Mouse (Mus musculus): ENCODE results near the gene Arhgdib.

The Arhgdib gene

DNA sequence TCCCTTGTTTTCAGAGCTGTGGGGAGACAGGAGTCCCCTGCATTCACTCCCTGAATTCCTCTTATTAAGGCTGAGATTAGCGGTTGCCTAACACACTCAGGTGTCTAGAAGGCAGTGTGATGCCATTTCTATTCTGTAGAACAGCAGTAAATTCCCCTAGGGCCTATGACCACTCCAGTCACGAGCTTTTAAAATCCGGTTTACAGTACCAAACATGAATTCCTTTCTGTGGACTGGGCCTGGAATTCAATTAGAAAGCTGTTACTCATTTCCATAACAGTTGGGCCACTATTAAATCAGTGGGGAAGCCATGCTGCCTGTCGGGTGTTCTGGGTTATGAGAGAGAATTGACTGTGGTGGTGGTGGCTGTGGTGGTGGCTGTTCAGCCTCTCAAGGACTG lies 6.0 kb upstream of the Arhgdib start:
- DNase-seq, result no peak

DNA sequence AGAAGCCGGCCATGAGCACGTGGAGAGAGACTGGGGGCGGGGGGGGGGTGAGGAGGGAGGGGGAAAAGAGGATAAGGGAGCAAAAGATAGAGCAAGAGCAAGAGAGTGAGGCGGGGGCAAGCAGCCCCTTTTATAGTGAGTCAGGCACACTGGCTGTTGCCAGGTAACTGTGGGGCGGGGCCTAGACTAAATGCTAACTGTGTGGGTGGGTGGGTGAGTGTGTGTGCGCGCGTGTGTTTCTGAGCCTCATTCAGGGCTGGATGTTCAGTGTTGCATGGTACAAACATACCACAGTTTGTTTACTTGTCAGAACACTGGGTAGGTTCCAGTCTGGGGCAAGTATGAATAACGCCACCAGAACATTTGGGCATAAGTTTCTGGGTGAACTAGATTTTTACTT lies 5.2 kb upstream of the Arhgdib start:
- no peak for DNase-seq

DNA sequence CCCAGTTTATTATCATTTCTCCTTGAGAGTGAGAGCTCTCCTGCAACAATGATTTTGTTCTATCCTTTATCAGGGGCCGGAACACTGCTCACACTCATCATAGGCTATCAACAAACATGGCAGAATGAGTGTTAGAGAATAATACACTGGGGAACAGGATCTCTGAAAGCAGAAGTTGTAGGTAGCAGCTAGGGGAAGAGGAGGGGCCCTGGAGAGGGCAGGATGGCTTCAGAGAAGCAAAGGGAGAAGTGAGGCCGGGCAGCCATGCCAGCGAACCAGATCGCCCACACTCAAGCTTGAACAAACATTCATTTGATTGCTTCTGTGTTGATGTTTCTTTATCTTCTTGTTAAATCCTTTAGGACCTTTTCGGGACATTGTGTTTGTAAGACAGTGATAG lies 4.5 kb upstream of the Arhgdib start:
- peak; percentile 53 for DNase-seq

DNA sequence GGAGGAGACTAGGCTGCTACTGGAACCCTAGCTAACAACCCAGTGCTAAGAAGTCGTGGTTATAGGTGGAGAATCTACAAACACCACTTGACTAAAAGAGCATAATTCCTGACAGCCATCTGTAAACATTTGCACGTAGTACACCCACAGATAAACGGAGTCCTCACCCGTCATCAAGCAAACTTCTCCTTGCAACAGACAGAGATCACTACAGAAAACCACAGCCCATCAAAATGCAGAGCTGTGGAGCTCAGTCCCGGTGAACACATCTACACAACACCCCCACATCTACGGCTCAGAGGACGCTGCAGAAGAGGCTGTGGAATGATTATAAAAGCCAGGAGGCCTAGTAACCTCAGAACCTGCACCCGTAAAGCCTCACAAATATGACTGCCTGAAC lies 2.8 kb upstream of the Arhgdib start:
- no peak for DNase-seq

DNA sequence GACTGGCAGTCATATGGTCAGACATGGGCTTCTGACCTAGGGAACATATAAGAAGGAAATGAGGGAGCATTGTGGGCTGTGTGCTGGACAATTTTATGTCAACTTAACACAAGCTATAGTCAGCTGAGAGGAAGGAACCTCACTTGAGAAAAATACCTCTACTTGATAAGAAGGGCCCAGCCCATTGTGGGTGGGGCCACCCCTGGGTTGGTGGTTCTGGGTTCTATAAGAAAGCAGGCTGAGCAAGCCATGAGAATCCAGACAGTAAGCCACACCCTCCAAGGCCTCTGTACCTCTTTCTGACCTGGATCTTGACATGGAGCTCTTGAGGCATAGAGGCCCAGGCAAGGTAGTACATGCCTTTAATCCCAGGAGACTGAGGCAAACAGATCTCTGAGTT lies 1.7 kb upstream of the Arhgdib start:
- DNase-seq, result peak; percentile 37 to 51

DNA sequence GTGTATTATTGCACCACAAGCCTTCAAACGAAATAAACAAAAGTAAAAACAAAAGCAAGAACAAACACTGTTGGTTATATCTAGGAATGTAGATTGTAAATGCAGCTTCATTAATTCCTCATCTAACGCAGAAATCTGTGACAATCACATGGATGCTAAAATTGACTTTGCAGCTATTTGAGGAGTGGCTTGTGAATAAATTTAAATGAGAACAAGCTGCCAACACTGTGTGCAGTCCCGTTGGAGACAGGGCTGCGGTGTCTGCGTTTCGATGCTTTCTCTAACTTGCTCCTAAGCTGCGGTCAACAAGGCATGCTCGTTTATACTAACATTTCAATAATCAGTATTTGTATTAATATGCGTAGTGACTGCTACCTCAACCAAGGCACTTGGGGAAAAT lies 581 bp upstream of the Arhgdib start:
- DNase-seq, result no peak

DNA sequence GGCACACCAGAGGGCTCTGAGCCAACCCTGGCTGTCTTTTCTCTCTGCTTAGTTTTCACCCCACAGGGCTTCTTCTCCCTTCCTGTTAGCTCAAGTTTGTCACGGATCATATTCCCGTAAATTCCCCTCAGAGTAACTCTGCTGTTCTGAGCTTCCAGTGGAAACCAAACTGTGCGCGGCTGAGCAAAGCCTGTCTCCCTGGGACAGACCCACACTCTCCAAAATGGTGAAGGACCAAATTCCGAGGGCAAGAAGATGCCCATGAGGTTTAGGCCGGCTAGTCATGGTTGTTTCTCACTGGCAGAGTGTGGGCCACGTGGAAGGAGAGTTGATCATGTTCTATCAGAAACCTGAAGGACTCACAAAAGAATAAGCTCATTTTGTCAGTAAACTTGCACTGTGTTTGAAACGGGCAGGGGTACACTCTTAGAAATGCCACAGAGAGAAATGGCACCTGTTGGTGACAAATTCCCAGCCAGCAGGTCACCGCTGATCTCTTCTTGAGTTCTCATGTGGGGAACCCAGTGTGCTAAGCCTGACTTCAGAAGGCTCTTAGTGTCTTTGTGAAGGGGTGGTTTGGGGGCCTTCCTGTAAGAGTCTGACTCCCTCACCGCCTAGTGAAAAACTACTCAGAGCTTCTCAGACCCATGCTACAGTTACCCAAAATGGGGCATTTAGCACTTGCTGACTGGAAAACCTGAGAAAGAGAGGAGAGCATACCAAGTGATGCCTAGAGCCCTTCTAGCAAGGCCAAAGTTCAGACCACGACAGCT lies 1.3 kb downstream of the Arhgdib start:
- DNase-seq, result no peak

DNA sequence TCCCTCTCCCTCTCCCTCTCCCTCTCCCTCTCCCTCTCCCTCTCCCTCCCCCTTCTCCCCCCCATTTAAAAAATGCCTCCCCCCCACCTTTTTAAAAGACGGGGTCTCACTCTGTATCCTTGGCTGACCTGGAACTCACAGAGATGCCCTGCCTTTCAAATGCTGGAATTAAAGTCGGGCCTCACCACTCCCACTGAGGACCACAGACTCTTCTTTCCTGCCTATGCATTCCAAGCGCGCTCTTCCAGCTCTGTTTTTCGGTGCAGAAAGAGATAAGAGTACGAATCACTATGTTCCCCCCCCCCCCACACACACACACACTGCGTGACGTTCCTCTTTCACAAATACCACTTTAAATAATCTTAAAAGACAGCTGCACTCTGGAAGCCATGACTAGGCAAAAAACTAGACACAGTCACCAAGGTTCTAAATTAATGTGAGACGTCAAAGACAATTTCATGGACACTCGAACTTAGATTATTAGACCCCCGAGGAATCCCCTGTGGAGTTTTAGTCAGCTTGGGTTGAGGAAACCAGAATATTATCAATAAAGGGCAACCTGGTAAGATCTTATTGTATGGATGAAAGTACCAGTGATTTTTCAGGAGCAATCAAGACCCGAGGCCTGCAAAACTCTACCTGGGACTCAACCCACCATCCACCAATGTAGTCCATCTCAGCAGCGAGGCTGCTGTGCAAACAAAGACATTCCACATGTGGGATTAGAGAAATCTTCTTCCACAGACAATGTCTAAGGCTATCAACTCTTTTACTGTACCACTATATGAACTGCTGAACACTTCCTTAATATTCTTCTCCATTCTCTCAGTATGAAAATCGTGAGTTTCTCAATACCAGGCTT lies 2.1 kb downstream of the Arhgdib start:
- DNase-seq, result no peak

DNA sequence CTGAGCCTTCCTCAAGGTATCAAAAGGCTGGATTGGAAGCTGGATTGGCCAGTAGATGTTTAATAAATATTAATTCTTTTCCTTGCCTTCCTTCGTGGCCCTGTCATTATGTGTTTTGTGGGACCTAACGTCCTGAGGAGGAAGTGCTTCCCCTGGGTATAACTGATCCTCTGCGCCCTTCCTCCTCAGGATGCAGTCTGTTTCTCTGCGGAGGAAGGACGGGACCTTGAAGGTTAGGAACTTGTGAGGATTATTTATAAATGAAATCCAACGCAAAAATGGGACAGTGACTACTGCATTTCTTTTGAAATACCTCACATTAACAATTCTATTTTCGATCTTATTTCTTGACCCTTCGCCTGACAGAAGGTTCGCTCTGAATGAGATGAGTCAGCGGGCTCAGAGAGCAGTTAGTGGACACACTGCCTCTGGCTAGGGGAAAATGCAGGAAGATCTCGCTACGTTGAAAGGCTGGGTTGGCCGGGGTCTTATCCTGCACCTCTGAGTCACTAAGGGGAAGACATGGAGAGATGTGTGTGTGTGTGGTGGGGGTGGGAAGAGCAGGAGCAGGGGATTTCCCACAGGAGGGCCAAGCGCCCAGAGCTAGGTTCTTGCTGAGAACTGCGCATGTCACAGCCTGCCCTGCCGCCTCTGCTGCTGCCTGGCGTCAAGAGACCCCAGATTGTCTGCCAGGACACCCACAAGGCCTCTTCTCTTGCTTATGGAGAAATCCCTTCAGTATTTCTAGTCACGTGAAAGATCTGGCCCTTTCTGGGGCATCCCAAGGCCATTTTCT lies 3.2 kb downstream of the Arhgdib start:
- peak; percentile 41 to 61 for DNase-seq

DNA sequence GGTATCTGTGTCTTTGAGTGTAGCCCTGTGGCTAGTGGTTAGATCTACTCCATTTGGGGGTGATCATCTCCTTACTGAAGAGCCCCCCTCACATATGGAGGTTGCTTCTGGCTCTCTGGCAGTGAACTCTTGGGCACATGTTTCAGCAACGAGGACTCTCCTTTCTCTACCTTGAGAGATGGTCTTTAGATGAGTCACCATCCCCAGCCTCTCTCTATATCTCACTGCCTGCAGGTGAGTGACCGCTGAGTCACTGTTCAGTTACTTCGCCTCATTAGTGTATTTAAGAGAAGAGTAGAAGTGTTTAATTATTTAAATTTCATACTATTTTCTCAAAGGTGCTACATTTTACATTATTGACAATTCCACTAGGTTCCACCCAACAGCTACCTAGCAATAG lies 4.6 kb downstream of the Arhgdib start:
- DNase-seq, result no peak

DNA sequence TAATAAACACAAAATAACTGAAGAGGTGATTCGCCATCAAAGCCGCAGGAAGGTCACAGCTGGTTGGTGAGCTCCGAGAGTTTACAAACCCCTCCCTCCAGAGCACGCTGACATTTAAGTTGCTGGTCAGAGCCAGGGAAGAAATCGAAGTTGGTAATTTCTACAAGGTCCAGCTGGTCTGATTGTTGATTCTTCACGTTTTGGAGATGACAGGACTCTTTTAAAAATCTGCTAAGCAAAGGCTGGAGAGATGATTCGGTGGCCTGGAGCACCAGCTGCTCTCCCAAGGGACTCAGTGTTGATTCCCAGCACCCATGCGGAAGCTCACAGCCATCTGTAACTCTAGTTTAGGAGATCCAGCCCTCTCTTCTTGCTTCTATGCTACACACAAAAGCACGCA lies 5.3 kb downstream of the Arhgdib start:
- no peak for DNase-seq

DNA sequence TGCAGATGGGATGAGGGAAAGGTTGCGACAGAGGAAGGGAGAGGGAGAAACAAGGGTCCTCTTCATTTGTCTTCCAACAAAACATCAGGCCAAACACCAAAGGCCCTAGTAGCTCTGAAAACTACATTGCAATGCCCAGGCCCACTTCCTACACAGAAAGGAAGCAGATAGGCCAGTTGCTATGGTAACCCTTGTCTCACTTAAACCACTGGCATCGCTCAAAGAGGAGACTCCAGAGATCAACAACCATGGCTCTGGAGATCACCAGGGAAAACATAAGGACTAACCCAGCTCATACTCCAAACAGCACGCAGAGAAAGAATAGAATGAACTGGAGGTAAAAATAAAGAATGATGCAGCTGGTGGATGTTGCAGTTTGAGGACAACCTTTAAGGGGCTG lies 6.5 kb downstream of the Arhgdib start:
- no peak for DNase-seq

DNA sequence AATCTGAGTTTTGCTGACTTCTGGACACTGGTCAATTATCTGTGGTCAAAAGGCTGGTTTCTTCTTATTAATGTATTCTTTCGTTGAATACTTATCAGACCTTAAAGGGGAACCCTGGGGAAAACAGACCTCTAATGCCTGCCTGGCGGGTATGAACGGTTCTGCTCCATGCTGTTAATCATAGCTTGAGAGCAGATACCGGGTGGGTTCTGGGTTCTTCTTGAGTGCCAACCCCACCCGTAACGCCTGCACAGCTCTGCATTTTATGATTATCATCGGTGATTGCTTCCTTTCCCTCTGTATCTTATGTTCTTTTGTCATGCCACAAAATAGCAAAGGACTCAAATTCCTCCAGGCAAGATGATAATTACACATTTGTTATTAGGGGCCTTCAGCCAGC lies 7.6 kb downstream of the Arhgdib start:
- no peak for DNase-seq

DNA sequence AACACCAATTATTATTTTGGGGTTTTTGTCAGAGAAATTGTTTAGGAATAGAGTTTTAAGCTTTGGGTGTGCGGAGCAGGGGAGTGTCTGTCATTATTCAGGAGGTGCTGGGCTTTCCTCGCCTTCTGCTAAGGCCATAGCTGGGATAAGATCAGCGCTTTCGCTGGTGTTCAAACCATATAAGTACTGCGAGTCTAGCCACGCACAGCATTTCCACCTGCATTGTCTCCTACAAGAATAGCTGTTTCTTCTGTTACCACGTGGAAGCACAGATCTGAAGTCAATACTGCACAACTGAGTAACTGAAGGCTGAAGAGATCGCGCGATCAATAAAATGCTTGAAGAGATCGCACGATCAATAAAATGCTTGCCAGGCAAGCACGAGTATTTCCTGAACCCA lies 10.5 kb downstream of the Arhgdib start:
- DNase-seq, result no peak

DNA sequence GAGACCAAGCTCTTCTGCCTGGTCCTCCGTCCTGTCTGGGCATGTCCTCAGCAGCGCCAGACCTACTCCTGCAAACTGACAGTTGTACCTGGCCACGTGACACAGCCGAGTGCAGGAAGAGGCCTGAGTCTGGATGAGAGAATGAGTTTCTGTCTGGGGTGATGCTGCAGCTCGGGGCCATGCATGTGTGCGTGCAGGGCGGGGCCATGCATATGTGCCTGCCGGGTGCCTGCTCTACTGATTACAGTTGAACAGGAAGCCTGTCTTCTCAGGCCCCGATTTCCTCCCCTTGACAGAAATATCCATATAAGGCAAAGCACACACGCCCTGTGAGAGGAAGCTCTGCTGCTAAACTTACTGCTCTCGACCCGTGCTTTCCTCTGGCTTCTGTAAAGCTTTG lies 11.0 kb downstream of the Arhgdib start:
- peak; percentile 72 for DNase-seq

DNA sequence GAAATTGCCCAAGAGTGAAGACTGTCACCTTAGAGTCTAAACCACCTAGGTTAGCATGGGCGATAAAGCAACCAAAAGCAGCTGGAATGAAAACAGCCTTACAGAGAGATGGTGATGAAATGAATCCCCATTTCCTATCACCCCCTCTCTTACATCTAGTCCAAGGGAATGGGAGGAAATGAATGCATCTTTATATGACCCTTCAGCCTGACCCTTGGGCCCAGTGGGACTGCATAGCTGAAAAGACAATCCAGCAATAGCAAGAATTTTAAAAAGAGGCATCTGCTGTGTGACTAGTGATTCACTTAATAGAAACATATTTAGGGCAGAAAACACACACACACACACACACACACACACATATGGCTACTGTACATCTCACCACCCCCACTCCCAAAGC lies 14.1 kb downstream of the Arhgdib start:
- no peak for DNase-seq

DNA sequence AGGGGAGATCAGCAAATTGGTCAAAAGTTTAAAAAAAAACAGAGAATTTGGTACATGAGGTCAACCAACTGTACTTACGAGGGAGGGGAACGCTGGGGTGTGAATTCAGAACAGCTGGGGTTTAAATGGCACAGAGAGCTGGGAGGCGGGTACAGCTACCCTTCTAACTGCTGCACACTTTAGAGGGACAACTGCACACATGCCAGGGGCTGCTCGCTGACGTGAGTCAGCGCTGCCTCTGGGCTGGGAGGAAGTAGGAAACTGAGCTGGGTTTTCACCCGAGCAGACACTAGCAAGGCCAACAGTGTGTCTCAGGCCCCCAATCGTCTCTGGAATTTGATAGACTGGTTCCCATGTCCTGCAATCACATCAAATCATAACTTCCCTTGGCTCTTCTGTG lies 16.6 kb downstream of the Arhgdib start:
- DNase-seq, result no peak

DNA sequence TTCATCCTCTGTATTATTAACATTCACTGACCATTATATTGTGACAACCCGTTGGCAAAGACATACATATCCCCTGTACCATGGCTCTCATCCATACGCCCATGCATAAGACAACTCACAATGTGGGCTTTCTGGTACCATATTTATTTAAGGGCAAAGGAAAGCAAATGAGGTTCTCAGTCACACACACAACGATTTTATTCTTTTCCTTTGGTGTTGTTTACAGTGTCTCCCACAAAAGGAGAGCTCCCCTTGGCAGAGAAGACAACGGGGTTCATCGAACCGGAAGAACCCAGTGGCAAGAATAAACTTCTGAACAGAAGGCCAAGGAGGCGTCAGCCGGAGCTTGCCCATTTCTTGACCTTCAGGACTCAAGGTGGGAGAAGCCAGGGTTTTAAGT lies 18.2 kb downstream of the Arhgdib start, which contains the start of gene Pde6h:
Gene Pde6h, plus strand, starts transcription at position 301 of the 400 bp plus-strand sequence.
- no peak for DNase-seq

DNA sequence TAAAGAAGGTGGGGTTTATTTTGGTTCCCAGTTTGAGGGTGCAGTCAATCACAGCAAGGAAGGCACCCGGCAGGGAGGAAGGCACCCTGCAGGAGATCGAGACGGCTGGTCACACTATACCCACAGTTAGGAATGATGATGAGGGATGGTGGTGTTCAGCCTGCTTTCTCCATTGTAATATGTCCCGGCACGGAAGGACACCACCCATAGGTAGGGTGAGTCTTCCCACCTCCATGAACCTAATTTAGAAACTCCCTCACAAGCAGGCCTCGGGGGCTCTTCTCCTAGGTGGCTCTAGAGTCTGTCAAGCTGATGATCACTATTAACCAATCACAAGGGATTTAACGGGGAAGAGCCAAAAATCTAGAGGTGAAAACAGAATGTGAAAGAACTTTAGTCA lies 18.8 kb downstream of the Arhgdib start:
- DNase-seq, result no peak

DNA sequence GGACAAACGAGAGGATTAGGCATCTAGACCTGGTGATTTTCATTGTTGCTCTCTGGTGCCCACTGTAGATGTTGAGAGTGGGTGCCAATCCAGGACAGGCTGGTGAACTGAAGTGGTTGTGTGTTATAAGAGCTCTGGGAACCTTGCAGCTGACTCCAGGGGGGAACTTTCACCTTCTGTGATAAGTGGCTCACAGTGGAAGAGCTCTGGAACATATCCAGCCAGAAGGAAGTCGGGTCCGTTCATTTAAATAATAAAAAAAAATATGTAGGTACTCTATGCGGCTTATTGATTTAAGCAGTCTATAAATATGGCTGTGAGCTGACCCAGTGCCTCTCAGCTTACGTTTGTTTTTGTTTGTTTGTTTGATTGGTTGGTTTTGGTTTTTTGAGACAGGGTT lies 19.6 kb downstream of the Arhgdib start, which contains the start of gene Erp27:
Gene Erp27, minus strand, starts transcription at position 101 of the 400 bp plus-strand sequence.
- no peak for DNase-seq

DNA sequence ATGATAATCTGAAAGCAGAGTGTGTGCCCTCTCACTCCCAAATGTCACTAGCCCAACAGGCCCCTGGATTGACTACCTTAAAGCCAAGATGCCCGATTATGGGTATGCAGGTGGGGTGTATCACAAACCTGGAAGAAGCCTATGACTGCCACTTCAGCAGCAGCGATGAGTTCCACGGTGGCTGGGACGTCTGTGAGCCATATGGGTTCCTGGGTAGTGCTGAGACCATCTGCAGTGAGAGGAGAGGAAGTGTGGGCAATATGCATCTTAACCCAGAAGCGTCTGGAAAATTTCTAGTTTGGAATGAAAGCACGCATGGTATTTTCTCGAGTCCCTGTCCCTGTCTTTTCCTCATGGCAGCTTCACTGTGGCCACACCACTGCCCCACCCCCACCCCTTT lies 20.1 kb downstream of the Arhgdib start:
- no peak for DNase-seq

DNA sequence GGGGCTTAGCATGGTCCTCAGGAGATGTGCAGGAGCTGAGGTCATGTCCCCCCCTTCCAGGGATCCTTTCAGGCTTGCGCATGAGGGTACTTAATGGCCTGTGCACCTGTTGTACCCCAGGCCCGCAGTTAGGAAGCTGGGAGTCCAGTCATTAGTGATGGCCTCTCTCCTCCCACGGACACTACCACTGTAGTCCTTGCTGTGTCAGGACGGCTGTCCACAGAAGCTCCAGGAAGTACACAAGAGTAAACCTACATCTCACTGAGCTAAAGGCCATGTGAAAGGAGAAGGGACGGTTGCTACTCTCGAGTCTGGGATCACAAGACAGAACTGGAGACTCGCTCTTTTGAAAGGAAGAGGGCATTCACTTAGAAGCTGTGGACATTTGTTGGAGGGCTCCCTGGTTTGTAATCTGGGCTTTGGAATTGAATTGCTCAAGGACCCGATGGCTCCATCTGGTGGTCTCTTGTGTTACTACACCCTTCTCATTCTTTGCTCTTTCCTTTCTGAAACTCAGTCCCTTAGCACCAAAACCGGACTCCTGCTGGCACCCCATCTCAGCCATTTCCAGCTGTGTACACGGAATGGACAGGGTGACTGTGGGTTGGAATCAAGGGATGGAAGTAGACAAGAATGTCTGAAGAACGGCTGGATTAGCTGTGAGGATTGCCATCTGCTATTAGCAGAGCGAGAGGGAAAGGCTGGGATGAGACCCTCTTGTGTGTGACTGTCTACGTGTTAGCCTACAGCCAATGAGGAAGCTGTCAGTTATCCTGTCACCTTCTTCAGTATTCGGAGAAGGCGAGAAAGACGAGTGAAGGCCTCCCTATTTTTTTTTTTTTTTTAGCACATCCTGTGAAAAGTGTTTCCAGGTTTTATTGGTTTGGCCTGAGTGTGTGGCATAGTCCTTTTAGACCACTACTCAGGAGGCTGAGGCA lies 21.1 kb downstream of the Arhgdib start:
- DNase-seq, result peak in 1 of 2 experiments; percentile 72
